Mouse (Mus musculus): ENCODE results near the gene Col6a2.

Col6a2 gene

DNA sequence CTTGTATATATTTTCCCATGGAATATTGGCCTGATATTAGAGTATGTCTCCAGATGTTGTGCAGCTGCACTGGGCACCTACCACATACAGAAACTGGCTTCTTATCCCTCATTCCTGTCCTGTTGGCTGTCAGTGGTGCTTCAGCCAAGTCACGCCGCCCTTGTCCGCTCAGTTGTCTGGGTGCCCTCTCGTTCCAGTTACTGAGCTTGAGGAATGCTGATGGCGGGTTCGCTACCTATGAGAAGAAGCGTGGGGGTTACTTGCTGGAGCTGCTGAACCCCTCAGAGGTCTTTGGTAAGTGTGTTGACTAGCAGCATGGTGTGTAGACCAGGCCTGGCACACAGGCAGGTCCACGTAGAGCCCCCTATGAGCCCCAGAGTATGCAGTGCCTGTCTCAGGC lies 76.9 kb downstream of the Col6a2 start:
- DNase-seq: no peak

All from lung, postnatal 10 days (tissue).